8 mouse cellular contexts compared by ENCODE assay signal in the genomic region with DNA sequence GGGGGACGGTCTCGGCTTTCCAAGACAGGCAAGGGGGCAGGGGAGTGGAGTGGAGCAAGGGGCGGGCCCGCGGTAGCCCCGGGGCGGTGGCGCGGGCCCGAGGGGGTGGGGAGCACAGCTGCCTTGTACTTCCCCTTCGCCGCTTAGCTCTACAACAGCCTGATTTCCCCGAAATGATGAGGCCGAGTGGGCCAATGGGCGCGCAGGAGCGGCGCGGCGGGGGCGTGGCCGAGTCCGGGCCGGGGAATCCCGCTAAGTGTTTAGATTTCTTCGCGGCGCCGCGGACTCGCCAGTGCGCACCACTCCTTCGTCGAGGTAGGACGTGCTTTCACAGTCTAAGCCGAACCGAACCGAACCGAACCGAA. TPM values are rescaled to one million over a fixed set of nuclear protein-coding genes. Genes with fewer than 3 reads are reported as not detected.
DNase-seq lines count a peak whose midpoint lies in the region; ATAC-seq and TF ChIP-seq lines count a peak whose summit lies in the region.

Gene Irf1 (plus strand): TSS at position 255 of the 365 bp plus-strand sequence.

- no peak for TF ChIP-seq CTCF in Patski (IDR thresholded peaks at IDR 0.05)

- no peaks in the 10 kb centered on the region for H3K27me3 ChIP-seq in Patski
- peaks cover 32% of the 10 kb centered on the region for H3K27me3 ChIP-seq in hindbrain, embryonic 12.5 days

- peak within 1 kb of the TSS; percentile 52 for H3K4me3 ChIP-seq in hindbrain, embryonic 12.5 days

- no peaks in the 10 kb centered on the region for H3K9me3 ChIP-seq in hindbrain, embryonic 12.5 days (replicated peaks)

- no peak within 1 kb of the TSS for H3K27ac ChIP-seq in hindbrain, embryonic 12.5 days

- peaks cover 5% of the 10 kb centered on the region for H3K4me1 ChIP-seq in hindbrain, embryonic 12.5 days

- POLR2A ChIA-PET in Patski (lab: Charles Lee), result interaction anchor here (0.8 to 1.4 kb wide), 4 partner anchors 26 to 81 kb away, joined by 3 to 5 read pairs (median 3); no protein-coding TSS in a partner anchor

- no peak for DNase-seq in Patski (ENCODE audit: low read depth, low spot score)
- DNase-seq in cerebellum, postnatal 14 days, result peak; percentile 74 to 77
- peak; percentile 79 to 80 for DNase-seq in frontal cortex, postnatal 14 days (ENCODE audit: low spot score in 2 of 2)
- DNase-seq in layer of hippocampus, postnatal 14 days (ENCODE audit: low spot score in 2 of 2), result peak; percentile 80 to 89
- peak; percentile 98 for DNase-seq in lung, postnatal 10 days
- DNase-seq in ovary, postnatal 14 days (ENCODE audit: low spot score), result peak; percentile 89
- DNase-seq in thymus, postnatal 14 days, result peak; percentile 98

- WGBS in hindbrain, embryonic 12.5 days, result 1% methylated on average over 40 of the region's 40 CpGs

- ATAC-seq in Patski, result peak; percentile 85
- peak; percentile 94 for ATAC-seq in hindbrain, embryonic 12.5 days (ENCODE audit: low FRiP score)

- H3K36me3 ChIP-seq in hindbrain, embryonic 12.5 days, result no peaks in the 10 kb centered on the region; the same call in 1 of the 2 replicates

- CTCF ChIA-PET in Patski (lab: Charles Lee), result no interaction called here

- H3K4me2 ChIP-seq in hindbrain, embryonic 12.5 days (replicated peaks), result peak within 1 kb of the TSS; percentile 74

- in situ Hi-C loops in Patski (cut with MboI; ENCODE audit: low pct_unique_long_range_greater_than_20kb), result loop anchor here (10.0 kb wide), 1 partner anchor 295 kb away; the partner anchor contains the start of gene Pdlim4

- peak within 1 kb of the TSS; percentile 53 for H3K9ac ChIP-seq in hindbrain, embryonic 12.5 days

RNA-seq across cellular contexts. Expression of gene Irf1, which starts in this region (rescaled TPM):
- 30.7 TPM for polyA plus RNA-seq in Patski (2021)
- 4.1 and 4.5 TPM in 2 replicates for polyA plus RNA-seq in hindbrain, embryonic 12.5 days (2016; fragmentation: Nextera tagmentation; extraction: Ambion mirVana)
- 1 to 10 TPM; 4.9 to 7.7 TPM for total RNA-seq in layer of hippocampus, postnatal 14 days (2021)
